Comparison of ENCODE assay signal across 12 mouse cellular contexts in genomic region chr19:7523292-7523691, GRCm38 (mm10). TPM values are rescaled to one million over a fixed set of nuclear protein-coding genes. Genes with fewer than 3 reads are reported as not detected.
A peak's percentile ranks its signal among the peaks of the same experiment; 100 is the strongest.
DNase-seq lines count a peak whose midpoint lies in the region; ATAC-seq and TF ChIP-seq lines count a peak whose summit lies in the region.
"Had no signal": no experiment of that assay in that cellular context is flagged by ENCODE, and none has a peak within 500 bp of the region (broad histone marks: within the 10 kb centered on the region; RNA-seq: fewer than 3 reads in every experiment).

No protein-coding gene starts in this region.

- H3K9ac ChIP-seq in embryonic facial prominence, embryonic 11.5 days (replicated peaks; ENCODE audit: low read length): no peak overlapping the region
- no peak overlapping the region for H3K9ac ChIP-seq in liver, adult 2 months (ENCODE audit: low read depth, low read length)
- no peak overlapping the region for H3K9ac ChIP-seq in liver, embryonic 12.5 days
- H3K9ac ChIP-seq: embryonic facial prominence, embryonic 15.5 days; midbrain, embryonic 13.5 days had no signal

- DNase-seq in embryonic facial prominence, embryonic 11.5 days (ENCODE audit: low spot score): peak; percentile 23
- DNase-seq in embryonic facial prominence, embryonic 10.5 days (ENCODE audit: low spot score): no peak
- peak; percentile 20 for DNase-seq in liver, adult 2 months (ENCODE audit: extremely low read depth, low read depth, low spot score)
- peak; percentile 27 to 40 for DNase-seq in CD8-positive naive resting alpha-beta T cell, adult 2 months (ENCODE audit: low read depth in 2 of 2, low spot score in 2 of 2)
- DNase-seq in kidney, postnatal 4 days: peak; percentile 11 to 16
- DNase-seq in frontal cortex, postnatal 36 days (ENCODE audit: low spot score in 2 of 2): no peak
- no peak for DNase-seq in layer of hippocampus, adult 18-20 months (ENCODE audit: low spot score in 2 of 2)
- DNase-seq: left cerebral cortex, postnatal 4 days had no signal

- H3K9me3 ChIP-seq in embryonic facial prominence, embryonic 11.5 days (replicated peaks; ENCODE audit: control insufficient read depth, low read length): no peaks in the 10 kb centered on the region
- no peaks in the 10 kb centered on the region for H3K9me3 ChIP-seq in embryonic facial prominence, embryonic 10.5 days
- no peaks in the 10 kb centered on the region for H3K9me3 ChIP-seq in liver, embryonic 12.5 days (replicated peaks)
- H3K9me3 ChIP-seq: embryonic facial prominence, embryonic 15.5 days; midbrain, embryonic 13.5 days had no signal

- no peaks in the 10 kb centered on the region for H3K79me2 ChIP-seq in liver, adult 2 months (ENCODE audit: control insufficient read depth, insufficient read depth, low read length)

- TF ChIP-seq POLR2A in liver, adult 2 months (IDR thresholded peaks at IDR 0.05; ENCODE audit: extremely low read depth, insufficient read depth, low read length): no peak

- H3K27ac ChIP-seq in embryonic facial prominence, embryonic 11.5 days (replicated peaks; ENCODE audit: low read depth, low read length): no peak overlapping the region
- no peak overlapping the region for H3K27ac ChIP-seq in embryonic facial prominence, embryonic 10.5 days (replicated peaks)
- H3K27ac ChIP-seq in liver, adult 2 months (replicated peaks; ENCODE audit: insufficient read depth, low read depth, low read length): no peak overlapping the region
- H3K27ac ChIP-seq in liver, embryonic 12.5 days: no peak overlapping the region
- H3K27ac ChIP-seq: embryonic facial prominence, embryonic 15.5 days; midbrain, embryonic 13.5 days had no signal

- no peak for TF ChIP-seq CTCF in liver, adult 2 months (IDR thresholded peaks at IDR 0.05; ENCODE audit: low read depth, low read length)

- H3K4me3 ChIP-seq in embryonic facial prominence, embryonic 11.5 days (ENCODE audit: low read depth, low read length): no peak overlapping the region
- no peak overlapping the region for H3K4me3 ChIP-seq in embryonic facial prominence, embryonic 10.5 days
- no peak overlapping the region for H3K4me3 ChIP-seq in liver, adult 2 months (ENCODE audit: insufficient read depth, low read depth, low read length)
- H3K4me3 ChIP-seq in liver, embryonic 12.5 days: no peak overlapping the region
- H3K4me3 ChIP-seq: embryonic facial prominence, embryonic 15.5 days; midbrain, embryonic 13.5 days had no signal

- ATAC-seq in embryonic facial prominence, embryonic 11.5 days (replicated peaks; ENCODE audit: insufficient number of reproducible peaks, low FRiP score, low TSS enrichment, low read depth): no peak
- ATAC-seq in liver, embryonic 12.5 days: no peak
- ATAC-seq: hindbrain, embryonic 16.5 days; midbrain, embryonic 13.5 days had no signal

- H3K4me2 ChIP-seq in embryonic facial prominence, embryonic 11.5 days (ENCODE audit: low read depth, low read length): no peak overlapping the region
- H3K4me2 ChIP-seq in liver, embryonic 12.5 days: no peak overlapping the region
- H3K4me2 ChIP-seq: embryonic facial prominence, embryonic 15.5 days; midbrain, embryonic 13.5 days had no signal

- WGBS in embryonic facial prominence, embryonic 11.5 days: 98% methylated on average over 1 of the region's 1 CpGs
- 89% methylated on average over 1 of the region's 1 CpGs for WGBS in embryonic facial prominence, embryonic 10.5 days
- WGBS in liver, adult 2 months: 97% methylated on average over 1 of the region's 1 CpGs
- 76% methylated on average over 1 of the region's 1 CpGs for WGBS in liver, embryonic 12.5 days (ENCODE audit: insufficient replicate concordance)

- H3K4me1 ChIP-seq in embryonic facial prominence, embryonic 11.5 days (ENCODE audit: control insufficient read depth, insufficient read depth, low read length): no peaks in the 10 kb centered on the region
- no peaks in the 10 kb centered on the region for H3K4me1 ChIP-seq in embryonic facial prominence, embryonic 10.5 days
- H3K4me1 ChIP-seq in liver, adult 2 months (ENCODE audit: control insufficient read depth, insufficient read depth, low read length): no peaks in the 10 kb centered on the region; the same call in 1 of the 2 replicates
- no peaks in the 10 kb centered on the region for H3K4me1 ChIP-seq in liver, embryonic 12.5 days
- H3K4me1 ChIP-seq: embryonic facial prominence, embryonic 15.5 days; midbrain, embryonic 13.5 days had no signal

- no peaks in the 10 kb centered on the region for H3K27me3 ChIP-seq in embryonic facial prominence, embryonic 11.5 days (ENCODE audit: control insufficient read depth, insufficient read depth, low read length)
- H3K27me3 ChIP-seq in embryonic facial prominence, embryonic 10.5 days (replicated peaks; ENCODE audit: low read depth, poor library complexity, severe bottlenecking): no peaks in the 10 kb centered on the region
- no peaks in the 10 kb centered on the region for H3K27me3 ChIP-seq in liver, adult 2 months (ENCODE audit: control insufficient read depth, insufficient read depth, low read length)
- no peaks in the 10 kb centered on the region for H3K27me3 ChIP-seq in liver, embryonic 12.5 days (replicated peaks)
- H3K27me3 ChIP-seq: embryonic facial prominence, embryonic 15.5 days; midbrain, embryonic 13.5 days had no signal

- H3K36me3 ChIP-seq in embryonic facial prominence, embryonic 11.5 days (replicated peaks; ENCODE audit: control insufficient read depth, insufficient read depth, low read depth, low read length): peaks cover 4% of the 10 kb centered on the region; the same call in 1 of the 2 replicates
- H3K36me3 ChIP-seq in embryonic facial prominence, embryonic 10.5 days (replicated peaks): peaks cover 50% of the 10 kb centered on the region
- peaks cover 76% of the 10 kb centered on the region for H3K36me3 ChIP-seq in liver, adult 2 months (ENCODE audit: control insufficient read depth, insufficient read depth, low read length)
- peaks cover 68% of the 10 kb centered on the region for H3K36me3 ChIP-seq in liver, embryonic 12.5 days

RNA-seq across cellular contexts. Expression of gene Atl3, which starts 29.5 kb away (rescaled TPM):
- polyA plus RNA-seq in embryonic facial prominence, embryonic 11.5 days (2014; fragmentation: Nextera tagmentation; extraction: Ambion mirVana): 9.4 and 11.9 TPM in 2 replicates
- 6.4 and 8.5 TPM in 2 replicates for polyA plus RNA-seq in embryonic facial prominence, embryonic 10.5 days (2016; fragmentation: Nextera tagmentation; extraction: Ambion mirVana)
- total RNA-seq in liver, adult 2 months (2014; rRNA removed): 69.9 and 74.5 TPM in 2 replicates
- 16.5 and 19.4 TPM in 2 replicates for polyA plus RNA-seq in liver, adult 2 months (2012; rRNA removed)
- polyA plus RNA-seq in liver, embryonic 12.5 days (2016; fragmentation: Nextera tagmentation; extraction: Ambion mirVana): 8.3 and 8.5 TPM in 2 replicates
- 10 to 100 TPM; 20.8 to 23.1 TPM for total RNA-seq in layer of hippocampus, adult 18-20 months (2021)

RNA-seq across cellular contexts. Expression of gene Pla2g16, which starts 34.0 kb away (rescaled TPM):
- polyA plus RNA-seq in embryonic facial prominence, embryonic 11.5 days (2014; fragmentation: Nextera tagmentation; extraction: Ambion mirVana): 7.4 and 8.6 TPM in 2 replicates
- 6.5 and 7.3 TPM in 2 replicates for polyA plus RNA-seq in embryonic facial prominence, embryonic 10.5 days (2016; fragmentation: Nextera tagmentation; extraction: Ambion mirVana)
- 6.3 and 9.7 TPM in 2 replicates for total RNA-seq in liver, adult 2 months (2014; rRNA removed)
- 4.3 and 6.5 TPM in 2 replicates for polyA plus RNA-seq in liver, adult 2 months (2012; rRNA removed)
- polyA plus RNA-seq in liver, embryonic 12.5 days (2016; fragmentation: Nextera tagmentation; extraction: Ambion mirVana): 22.0 and 23.6 TPM in 2 replicates
- total RNA-seq in layer of hippocampus, adult 18-20 months (2021): 10 to 100 TPM; 42.3 to 44.4 TPM

RNA-seq across cellular contexts. Expression of gene Rtn3, which starts 40.2 kb away (rescaled TPM):
- polyA plus RNA-seq in embryonic facial prominence, embryonic 11.5 days (2014; fragmentation: Nextera tagmentation; extraction: Ambion mirVana): 148 and 156 TPM in 2 replicates
- 145 and 153 TPM in 2 replicates for polyA plus RNA-seq in embryonic facial prominence, embryonic 10.5 days (2016; fragmentation: Nextera tagmentation; extraction: Ambion mirVana)
- total RNA-seq in liver, adult 2 months (2014; rRNA removed): 22.5 and 33.6 TPM in 2 replicates
- polyA plus RNA-seq in liver, adult 2 months (2012; rRNA removed): 45.7 and 50.0 TPM in 2 replicates
- polyA plus RNA-seq in liver, embryonic 12.5 days (2016; fragmentation: Nextera tagmentation; extraction: Ambion mirVana): 83.1 and 84.6 TPM in 2 replicates
- 100 to 1,000 TPM; 755 to 762 TPM for total RNA-seq in layer of hippocampus, adult 18-20 months (2021)

Comparison
In these comparisons a context has a peak if more than half of its experiments do, and no peak if none do; other contexts are left out.
1. DNase-seq: peak in embryonic facial prominence, embryonic 11.5 days (single experiment), liver, adult 2 months (single experiment), CD8-positive naive resting alpha-beta T cell, adult 2 months (2 of 2) and kidney, postnatal 4 days (2 of 2); none in embryonic facial prominence, embryonic 10.5 days (single experiment), frontal cortex, postnatal 36 days (0 of 2) and layer of hippocampus, adult 18-20 months (0 of 2).